Mouse (Mus musculus) inflammation-experienced regulatory T-cells (primary cell): ENCODE measurements around the gene Cyp2j13. TPM values are rescaled to one million over a fixed set of nuclear protein-coding genes. Genes with fewer than 3 reads are reported as not detected.

ENCODE experiments used
- polyA plus RNA-seq, 2 experiments: library from polyadenylated mRNA; unstranded; fragments of 100-300 nt; shearing (Covaris generic); gene quantifications; one replicate each; pipeline ENCODE4 v1.2.1; 2017

Gene Cyp2j13
- polyA plus RNA-seq: under 1 TPM in 1 of 2 experiments, not detected in 1; 0.39 TPM

GRCm38 (mm10) chr4:96077261-96078125 is at the start of gene Cyp2j13:
Gene Cyp2j13, minus strand, starts transcription at chr4:96077546.

Other genes with a start within 250 kb of the Cyp2j13 start
- gene Hook1, start 110.3 kb downstream of the Cyp2j13 start, polyA plus RNA-seq: 10 to 100 TPM; 18.8 to 20.2 TPM
- gene Cyp2j12, start 63.6 kb upstream of the Cyp2j13 start, polyA plus RNA-seq: under 1 TPM in 1 of 2 experiments, not detected in 1; 0.28 TPM
- gene Cyp2j7, start 159.1 kb upstream of the Cyp2j13 start, polyA plus RNA-seq: under 1 TPM in 1 of 2 experiments, not detected in 1; 0.31 TPM